Mouse (Mus musculus): Measurements from ENCODE around the gene Tgm2. TPM values are rescaled to one million over a fixed set of nuclear protein-coding genes. Genes with fewer than 3 reads are reported as not detected.

Gene Tgm2
- total RNA-seq, 2 experiments from 2014 or later: 7.4 to 9.8 TPM

GRCm38 (mm10) chr2:158121645-158122326 is 24.4 kb downstream of the Tgm2 start:
- intact Hi-C loops (cut with DNase I): no loop called here
- no peak for DNase-seq (ENCODE audit: low spot score in 2 of 2)

- intact Hi-C loops (cut with DNase I): no loop called here
- no peak for DNase-seq (ENCODE audit: low spot score in 2 of 2)
Measured at GRCm38 (mm10) chr2:158120868-158121267, 25.4 kb downstream of the Tgm2 start.

GRCm38 (mm10) chr2:158120211-158120610 is 26.0 kb downstream of the Tgm2 start:
- DNase-seq (ENCODE audit: low spot score in 2 of 2): no peak
- intact Hi-C loops (cut with DNase I): no loop called here

GRCm38 (mm10) chr2:158119145-158119544 is 27.1 kb downstream of the Tgm2 start:
- intact Hi-C loops (cut with DNase I): no loop called here
- no peak for DNase-seq (ENCODE audit: low spot score in 2 of 2)

GRCm38 (mm10) chr2:158116653-158117052 is 29.6 kb downstream of the Tgm2 start:
- no peak for DNase-seq (ENCODE audit: low spot score in 2 of 2)
- intact Hi-C loops (cut with DNase I): no loop called here

- intact Hi-C loops (cut with DNase I): no loop called here
- no peak for DNase-seq (ENCODE audit: low spot score in 2 of 2)
Measured at GRCm38 (mm10) chr2:158115838-158116453, 30.3 kb downstream of the Tgm2 start.

GRCm38 (mm10) chr2:158114931-158115330 is 31.3 kb downstream of the Tgm2 start:
- no peak for DNase-seq (ENCODE audit: low spot score in 2 of 2)
- intact Hi-C loops (cut with DNase I): no loop called here

- no peak for DNase-seq (ENCODE audit: low spot score in 2 of 2)
- intact Hi-C loops (cut with DNase I): no loop called here
Measured at GRCm38 (mm10) chr2:158113591-158114257, 32.5 kb downstream of the Tgm2 start.

- intact Hi-C loops (cut with DNase I): no loop called here
- no peak for DNase-seq (ENCODE audit: low spot score in 2 of 2)
Measured at GRCm38 (mm10) chr2:158109516-158109915, 36.7 kb downstream of the Tgm2 start.

- DNase-seq (ENCODE audit: low spot score in 2 of 2): peak in 1 of 2 experiments; percentile 33
- intact Hi-C loops (cut with DNase I): loop anchor here (1.0 to 2.0 kb wide), 2 partner anchors 39 to 98 kb away; partner anchors contain the start of gene Tgm2
Measured at GRCm38 (mm10) chr2:158106947-158107587, 39.2 kb downstream of the Tgm2 start.

- no peak for DNase-seq (ENCODE audit: low spot score in 2 of 2)
- intact Hi-C loops (cut with DNase I): loop anchor here (2.0 kb wide), 1 partner anchor 99 kb away; no protein-coding TSS in a partner anchor
Measured at GRCm38 (mm10) chr2:158105605-158106004, 40.6 kb downstream of the Tgm2 start.

GRCm38 (mm10) chr2:158104966-158105365 is 41.3 kb downstream of the Tgm2 start:
- DNase-seq (ENCODE audit: low spot score in 2 of 2): no peak
- intact Hi-C loops (cut with DNase I): no loop called here

- peak; percentile 28 to 86 for DNase-seq (ENCODE audit: low spot score in 2 of 2)
- intact Hi-C loops (cut with DNase I): no loop called here
Measured at GRCm38 (mm10) chr2:158101768-158102167, 44.5 kb downstream of the Tgm2 start.

GRCm38 (mm10) chr2:158099537-158099936 is 46.7 kb downstream of the Tgm2 start:
- DNase-seq (ENCODE audit: low spot score in 2 of 2): no peak
- intact Hi-C loops (cut with DNase I): no loop called here

GRCm38 (mm10) chr2:158098730-158099129 is 47.5 kb downstream of the Tgm2 start:
- no peak for DNase-seq (ENCODE audit: low spot score in 2 of 2)
- intact Hi-C loops (cut with DNase I): no loop called here

- no peak for DNase-seq (ENCODE audit: low spot score in 2 of 2)
- intact Hi-C loops (cut with DNase I): no loop called here
Measured at GRCm38 (mm10) chr2:158097071-158097470, 49.2 kb downstream of the Tgm2 start.

- intact Hi-C loops (cut with DNase I): no loop called here
- no peak for DNase-seq (ENCODE audit: low spot score in 2 of 2)
Measured at GRCm38 (mm10) chr2:158094846-158095245, 51.4 kb downstream of the Tgm2 start.

GRCm38 (mm10) chr2:158094300-158094699 is 51.9 kb downstream of the Tgm2 start:
- DNase-seq (ENCODE audit: low spot score in 2 of 2): no peak
- intact Hi-C loops (cut with DNase I): no loop called here

GRCm38 (mm10) chr2:158093345-158093744 is 52.9 kb downstream of the Tgm2 start:
- peak in 1 of 2 experiments; percentile 61 for DNase-seq (ENCODE audit: low spot score in 2 of 2)
- intact Hi-C loops (cut with DNase I): no loop called here

GRCm38 (mm10) chr2:158090096-158090495 is 56.1 kb downstream of the Tgm2 start:
- no peak for DNase-seq (ENCODE audit: low spot score in 2 of 2)
- intact Hi-C loops (cut with DNase I): no loop called here

Data from left cerebral cortex, postnatal 25 days (tissue).